Mouse (Mus musculus) lung, adult 2 months (tissue): ENCODE data around the gene Cab39l.

Experiments
- CTCF ChIP-seq: fragments of 200-500 bp; IDR thresholded peaks from 2 replicates; pipeline ENCODE4 v1.5.1; 2011; ENCODE audit warnings: mild to moderate bottlenecking, low read length, control low read depth; ENCODE audit not compliant: insufficient read depth
- POLR2A ChIP-seq: fragments of 200-500 bp; IDR thresholded peaks from 2 replicates; pipeline ENCODE4 v1.6.1; 2011; ENCODE audit warnings: low read depth, mild to moderate bottlenecking, control low read depth, low read length, borderline replicate concordance; ENCODE audit errors: extremely low read depth

- TF ChIP-seq CTCF (no peak), POLR2A (no peak)
Observed at GRCm38 (mm10) chr14:59624326-59624885, 183.6 kb downstream of the Cab39l start.
